Mouse (Mus musculus): ENCODE measurements around the gene N4bp1.

DNA sequence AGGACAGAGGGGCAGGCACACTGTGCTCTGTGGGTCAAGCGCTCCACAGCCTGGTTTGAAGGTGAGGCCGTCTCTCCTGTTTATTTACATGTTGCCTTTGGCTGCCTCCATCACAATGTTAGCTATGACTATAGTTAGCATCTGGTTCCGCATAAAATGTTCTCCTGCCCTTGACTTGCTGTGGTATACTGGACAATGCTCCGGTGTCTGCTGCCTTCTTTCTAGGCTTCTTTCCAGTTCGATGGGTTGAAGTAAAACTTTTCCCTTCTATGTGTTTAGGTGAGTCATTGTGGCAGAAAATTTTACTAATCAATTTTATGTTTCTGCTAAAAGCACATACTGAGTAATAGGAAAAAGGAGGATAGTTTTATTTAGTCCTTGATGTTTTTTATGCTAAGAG, 37.1 kb upstream of the N4bp1 start:
- no peak for TF ChIP-seq CTCF (IDR thresholded peaks at IDR 0.05; ENCODE audit: extremely low read depth, insufficient read depth, insufficient read length, insufficient replicate concordance)
- no peak for TF ChIP-seq POLR2A (IDR thresholded peaks at IDR 0.05; ENCODE audit: low read depth, low read length)

Data from spleen, adult 2 months (tissue).